8 mouse cellular contexts compared by ENCODE assay signal in the genomic region with DNA sequence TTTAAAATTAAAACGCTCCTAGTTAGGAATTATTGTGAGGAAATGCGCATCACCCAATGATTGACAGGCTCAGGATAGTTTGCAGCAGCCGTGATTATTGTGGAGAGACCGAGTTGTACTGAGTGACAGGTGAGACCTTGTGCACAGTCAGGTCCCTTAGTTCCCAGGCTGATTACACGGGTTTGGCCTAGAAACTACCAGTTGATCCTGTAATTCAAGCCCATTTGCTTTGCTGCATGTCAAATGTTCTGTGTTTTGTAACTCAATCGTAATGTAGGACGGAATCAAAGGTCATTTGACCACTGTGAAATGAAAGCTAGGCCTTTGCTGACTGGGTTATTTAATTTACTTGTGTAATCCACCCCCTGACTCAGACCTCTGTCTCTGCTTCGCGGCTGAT. TPM values are rescaled to one million over a fixed set of nuclear protein-coding genes. Genes with fewer than 3 reads are reported as not detected.
DNase-seq lines count a peak whose midpoint lies in the region; ATAC-seq lines count a peak whose summit lies in the region.

No protein-coding gene starts in this region.

- H3K9ac ChIP-seq in heart, embryonic 16.5 days (ENCODE audit: low read length), result peak overlapping the region; percentile 76
- H3K9ac ChIP-seq in neural tube, embryonic 14.5 days (replicated peaks; ENCODE audit: low read depth, low read length), result peak overlapping the region; percentile 43; the same call in 1 of the 2 replicates

- DNase-seq in cerebellum, postnatal 4 days (ENCODE audit: low spot score in 2 of 2), result no peak
- DNase-seq in urinary bladder, postnatal 25 days (ENCODE audit: low spot score), result peak; percentile 21
- DNase-seq in urinary bladder, postnatal 4 days (ENCODE audit: low spot score in 2 of 2), result no peak
- peak; percentile 17 for DNase-seq in liver
- no peak for DNase-seq in cerebellum, postnatal 25 days

- no peak overlapping the region for H3K27ac ChIP-seq in heart, embryonic 16.5 days (ENCODE audit: low read length)
- no peak overlapping the region for H3K27ac ChIP-seq in neural tube, embryonic 14.5 days (ENCODE audit: low read depth, low read length)

- peak overlapping the region; percentile 85 for H3K4me3 ChIP-seq in heart, embryonic 16.5 days (ENCODE audit: low read length)
- H3K4me3 ChIP-seq in neural tube, embryonic 14.5 days (ENCODE audit: low read depth, low read length), result peak overlapping the region; percentile 49

- WGBS in heart, embryonic 16.5 days, result 25% methylated on average over 9 of the region's 9 CpGs
- WGBS in neural tube, embryonic 14.5 days, result 31% methylated on average over 9 of the region's 9 CpGs

- H3K9me3 ChIP-seq in heart, embryonic 16.5 days (replicated peaks; ENCODE audit: control insufficient read depth, low read length), result no peaks in the 10 kb centered on the region
- H3K9me3 ChIP-seq in neural tube, embryonic 14.5 days (ENCODE audit: control insufficient read depth, low read length), result no peaks in the 10 kb centered on the region

- H3K36me3 ChIP-seq in heart, embryonic 16.5 days (ENCODE audit: control insufficient read depth, insufficient read depth), result peaks cover 4% of the 10 kb centered on the region; the same call in 1 of the 2 replicates
- H3K36me3 ChIP-seq in neural tube, embryonic 14.5 days (ENCODE audit: control insufficient read depth, insufficient read depth, low read length), result no peaks in the 10 kb centered on the region

- ATAC-seq in cerebellum, adult (ENCODE audit: insufficient number of reproducible peaks, low FRiP score, low TSS enrichment), result peak; percentile 52; the same call in 1 of the 2 replicates
- 0 out of 2 replicates have a peak, but pooled peaks have one; percentile 42 for ATAC-seq in heart, embryonic 16.5 days (replicated peaks; ENCODE audit: extremely low read depth, insufficient read depth, low FRiP score)
- peak; percentile 81 for ATAC-seq in neural tube, embryonic 14.5 days (ENCODE audit: low read depth)

- peaks cover 12% of the 10 kb centered on the region for H3K4me1 ChIP-seq in heart, embryonic 16.5 days (ENCODE audit: control insufficient read depth, insufficient read depth, low read length)
- H3K4me1 ChIP-seq in neural tube, embryonic 14.5 days (ENCODE audit: control insufficient read depth, insufficient read depth, low read length), result no peaks in the 10 kb centered on the region; the same call in 1 of the 2 replicates

- peak overlapping the region; percentile 96 for H3K4me2 ChIP-seq in heart, embryonic 16.5 days (ENCODE audit: low read depth, low read length)
- peak overlapping the region; percentile 90 for H3K4me2 ChIP-seq in neural tube, embryonic 14.5 days (ENCODE audit: low read depth, low read length)

- no peaks in the 10 kb centered on the region for H3K27me3 ChIP-seq in heart, embryonic 16.5 days (ENCODE audit: control insufficient read depth, insufficient read depth, low read length)
- H3K27me3 ChIP-seq in neural tube, embryonic 14.5 days (ENCODE audit: control insufficient read depth, insufficient read depth, low read length), result no peaks in the 10 kb centered on the region

RNA-seq across cellular contexts. Expression of a gene that starts 0.5 kb away (rescaled TPM):
- 65.5 and 69.3 TPM in 2 replicates for polyA plus RNA-seq in heart, embryonic 16.5 days (2015; fragmentation: Nextera tagmentation; extraction: Ambion mirVana)
- polyA plus RNA-seq in neural tube, embryonic 14.5 days (2014; fragmentation: Nextera tagmentation; extraction: Ambion mirVana), result 135 TPM in 2 replicates

Comparison
In these comparisons a context has a peak if more than half of its experiments do, and no peak if none do; other contexts are left out.
1. DNase-seq: peak in urinary bladder, postnatal 25 days (single experiment) and liver (single experiment); none in cerebellum, postnatal 4 days (0 of 2), urinary bladder, postnatal 4 days (0 of 2) and cerebellum, postnatal 25 days (0 of 2).
2. Peak in every context shown above with its lines, with median percentiles within 50 percentile points of each other: ATAC-seq.